Mouse (Mus musculus) embryonic facial prominence, embryonic 10.5 days (tissue): ENCODE measurements at regions not wholly inside any gene's neighbourhood (a gene's known extent, or its start where the extent isn't known, plus 50 kb on each side); places are given as distances from the start of the nearest gene placed in this dataset.

Experiments used
- DNase-seq: peaks from one replicate; pipeline ENCODE4 v3.0.0-alpha.2; 2017; ENCODE audit warnings: low spot score
- H3K27ac ChIP-seq: fragments of 300-500 bp; sonication (generic); replicated peaks from 2 replicates; pipeline ENCODE4 v1.5.1; 2016; ENCODE audit warnings: mild to moderate bottlenecking
- H3K27me3 ChIP-seq: fragments of 300-500 bp; sonication (generic); replicated peaks from 2 replicates; pipeline ENCODE4 v1.6.1; 2016; ENCODE audit warnings: low read depth, mild to moderate bottlenecking; ENCODE audit not compliant: poor library complexity, severe bottlenecking
- H3K36me3 ChIP-seq: fragments of 300-500 bp; sonication (generic); replicated peaks from 2 replicates; pipeline ENCODE4 v1.6.1; 2016; ENCODE audit warnings: mild to moderate bottlenecking, moderate library complexity
- H3K4me1 ChIP-seq: fragments of 300-500 bp; sonication (generic); 2 replicates; pipeline ENCODE4 v1.6.1; 2016
- H3K4me3 ChIP-seq: fragments of 300-500 bp; sonication (generic); 2 replicates; pipeline ENCODE4 v1.5.1; 2016; ENCODE audit warnings: mild to moderate bottlenecking, moderate library complexity
- H3K9me3 ChIP-seq: fragments of 300-500 bp; sonication (generic); 2 replicates; pipeline ENCODE4 v1.6.1; 2016; ENCODE audit warnings: mild to moderate bottlenecking
- WGBS: fragments of 180-500 bp; shearing (Covaris S2); methylation state at CpG from one replicate; pipeline ENCODE4 v1.1.7; 2016; 5-methylcytosine and 5-hydroxymethylcytosine counted together

DNA sequence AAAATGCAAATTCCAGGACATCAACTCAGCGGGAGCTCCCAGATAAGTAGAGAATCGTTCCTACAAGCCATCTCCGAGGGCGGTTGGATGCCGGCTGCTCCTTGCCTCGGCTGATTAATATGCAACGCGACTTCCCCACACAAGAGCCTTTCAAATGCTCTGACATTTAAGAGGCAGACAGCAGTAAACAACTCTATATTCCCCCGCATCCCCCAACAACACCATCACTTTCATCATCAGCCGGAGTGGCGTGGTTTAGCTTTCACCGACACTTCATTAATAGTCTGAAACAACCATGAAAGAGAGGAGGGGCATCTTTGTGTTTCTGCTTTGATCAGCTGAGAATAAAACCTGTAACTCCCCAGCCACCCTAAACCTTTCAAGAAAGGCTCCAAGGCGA is 53.7 kb upstream of the Rxfp2 start:
- H3K36me3 ChIP-seq: no peaks in the 10 kb centered on the region
- no peaks in the 10 kb centered on the region for H3K27me3 ChIP-seq
- DNase-seq: no peak
- peaks cover 8% of the 10 kb centered on the region for H3K4me1 ChIP-seq
- H3K9me3 ChIP-seq: no peaks in the 10 kb centered on the region
- 27% methylated on average over 13 of the region's 13 CpGs for WGBS
- no peak overlapping the region for H3K4me3 ChIP-seq
- H3K27ac ChIP-seq: no peak overlapping the region
